8 mouse cellular contexts compared by ENCODE assay signal in genomic region chr10:121310511-121311221, GRCm38 (mm10). TPM values are rescaled to one million over a fixed set of nuclear protein-coding genes. Genes with fewer than 3 reads are reported as not detected.
DNase-seq lines count a peak whose midpoint lies in the region; ATAC-seq lines count a peak whose summit lies in the region.

No protein-coding gene starts in this region.

- under 1% methylated on average over 77 of the region's 77 CpGs for WGBS in intestine, embryonic 15.5 days

- peaks cover 10% of the 10 kb centered on the region for H3K4me1 ChIP-seq in intestine, embryonic 15.5 days (replicated peaks)
- peaks cover 27% of the 10 kb centered on the region for H3K4me1 ChIP-seq in megakaryocyte, embryonic 14.5 days

- peak; percentile 33 for DNase-seq in adrenal gland, adult 8-10 months
- DNase-seq in left cerebral cortex, postnatal 36 days (ENCODE audit: low spot score in 2 of 2), result peak; percentile 84 to 89
- peak; percentile 89 to 90 for DNase-seq in right cerebral cortex, postnatal 10 days (ENCODE audit: low spot score in 2 of 2)
- DNase-seq in adipocyte (ENCODE audit: low spot score), result no peak

- peaks cover 25% of the 10 kb centered on the region for H3K27me3 ChIP-seq in intestine, embryonic 15.5 days (replicated peaks)
- peaks cover 84% of the 10 kb centered on the region for H3K27me3 ChIP-seq in megakaryocyte, embryonic 14.5 days (replicated peaks)

- intact Hi-C loops in left cerebral cortex, postnatal 36 days (cut with DNase I), result loop anchor here (2.0 to 5.0 kb wide), 2 partner anchors 20 to 57 kb away; partner anchors contain the start of gene Gns

- peak overlapping the region; percentile 66 for H3K4me3 ChIP-seq in intestine, embryonic 15.5 days (replicated peaks)
- peak overlapping the region; percentile 87 for H3K4me3 ChIP-seq in megakaryocyte, embryonic 14.5 days (replicated peaks)

- H3K27ac ChIP-seq in intestine, embryonic 15.5 days, result peak overlapping the region; percentile 33; the same call in 1 of the 2 replicates

- peak overlapping the region; percentile 99 for H3K4me2 ChIP-seq in intestine, embryonic 15.5 days (replicated peaks)

- H3K36me3 ChIP-seq in intestine, embryonic 15.5 days, result no peaks in the 10 kb centered on the region
- H3K36me3 ChIP-seq in megakaryocyte, embryonic 14.5 days (replicated peaks; ENCODE audit: low read length), result no peaks in the 10 kb centered on the region

- peak; percentile 43 for ATAC-seq in common myeloid progenitor, adult 5-6 weeks (replicated peaks; ENCODE audit: low read depth, poor library complexity, severe bottlenecking)
- ATAC-seq in granulocyte monocyte progenitor cell, adult 5-6 weeks (replicated peaks; ENCODE audit: poor library complexity, severe bottlenecking), result peak; percentile 55
- peak; percentile 92 for ATAC-seq in intestine, embryonic 15.5 days

- peak overlapping the region; percentile 49 for H3K9ac ChIP-seq in intestine, embryonic 15.5 days

- no peaks in the 10 kb centered on the region for H3K9me3 ChIP-seq in intestine, embryonic 15.5 days
- peaks cover 10% of the 10 kb centered on the region; the same call in 1 of the 2 replicates for H3K9me3 ChIP-seq in megakaryocyte, embryonic 14.5 days

RNA-seq across cellular contexts. Expression of gene Tbc1d30, which starts 40.4 kb away (rescaled TPM):
- total RNA-seq in adrenal gland, adult 8-10 months (2022), result 10 to 100 TPM in 1 of 4 experiments, 1 to 10 TPM in 3; 3.2 to 11.0 (median 7.9) TPM
- total RNA-seq in common myeloid progenitor, adult 5-6 weeks (2017), result 1.0 and 2.5 TPM in 2 replicates
- total RNA-seq in granulocyte monocyte progenitor cell, adult 5-6 weeks (2014; fragmentation: Nextera tagmentation), result not detected in 2 replicates
- 2.6 and 7.3 TPM in 2 replicates for total RNA-seq in granulocyte monocyte progenitor cell, adult 5-6 weeks (2017)
- polyA plus RNA-seq in intestine, embryonic 15.5 days (2015; fragmentation: Nextera tagmentation; extraction: Ambion mirVana), result 3.5 and 4.5 TPM in 2 replicates
- 10 to 100 TPM; 78.5 to 92.3 TPM for total RNA-seq in left cerebral cortex, postnatal 36 days (2021)
- polyA plus RNA-seq in megakaryocyte, embryonic 14.5 days (2012; ENCODE audit: insufficient read depth, low replicate concordance), result not detected in 2 replicates

RNA-seq across cellular contexts. Expression of gene Gns, which starts 54.2 kb away (rescaled TPM):
- total RNA-seq in adrenal gland, adult 8-10 months (2022), result 100 to 1,000 TPM; 181 to 274 (median 211) TPM
- total RNA-seq in common myeloid progenitor, adult 5-6 weeks (2017), result 12.2 and 20.3 TPM in 2 replicates
- total RNA-seq in granulocyte monocyte progenitor cell, adult 5-6 weeks (2014; fragmentation: Nextera tagmentation), result 13.6 and 15.6 TPM in 2 replicates
- total RNA-seq in granulocyte monocyte progenitor cell, adult 5-6 weeks (2017), result 7.1 and 9.4 TPM in 2 replicates
- 41.4 and 42.4 TPM in 2 replicates for polyA plus RNA-seq in intestine, embryonic 15.5 days (2015; fragmentation: Nextera tagmentation; extraction: Ambion mirVana)
- total RNA-seq in left cerebral cortex, postnatal 36 days (2021), result 10 to 100 TPM; 78.5 to 80.8 TPM
- 17.6 and 33.3 TPM in 2 replicates for polyA plus RNA-seq in megakaryocyte, embryonic 14.5 days (2012; ENCODE audit: insufficient read depth, low replicate concordance)

Comparison
In these comparisons a context has a peak if more than half of its experiments do, and no peak if none do; other contexts are left out.
1. RNA of gene Tbc1d30, which starts 40.4 kb away (total RNA-seq): 78.5 to 92.3 TPM in left cerebral cortex, postnatal 36 days; 3.2 to 11.0 TPM in adrenal gland, adult 8-10 months, 2.6 to 7.3 TPM in granulocyte monocyte progenitor cell, adult 5-6 weeks and 1.0 to 2.5 TPM in common myeloid progenitor, adult 5-6 weeks; every median in the first group is over 4 times any median in the second.
2. Peak in every context shown above with its lines, with median percentiles within 50 percentile points of each other: ATAC-seq.